Mouse (Mus musculus): ENCODE data around the gene Tnfaip8l2. TPM values are rescaled to one million over a fixed set of nuclear protein-coding genes. Genes with fewer than 3 reads are reported as not detected.

The Tnfaip8l2 gene
- 1 to 10 TPM; 2.7 to 2.8 TPM for total RNA-seq (2021)

- intact Hi-C loops (cut with DNase I), result loop anchor here (5.0 kb wide), 2 partner anchors 75 to 125 kb away; partner anchors contain the start of gene Gabpb2
- peak in 1 of 2 experiments; percentile 57 for DNase-seq (ENCODE audit: extremely low spot score in 1 of 2, low spot score in 2 of 2)
These were observed at the start of gene Tnfaip8l2 for GRCm38 (mm10) chr3:95141952-95142616. Gene Tnfaip8l2 (minus strand): TSS chr3:95142360.

DNA sequence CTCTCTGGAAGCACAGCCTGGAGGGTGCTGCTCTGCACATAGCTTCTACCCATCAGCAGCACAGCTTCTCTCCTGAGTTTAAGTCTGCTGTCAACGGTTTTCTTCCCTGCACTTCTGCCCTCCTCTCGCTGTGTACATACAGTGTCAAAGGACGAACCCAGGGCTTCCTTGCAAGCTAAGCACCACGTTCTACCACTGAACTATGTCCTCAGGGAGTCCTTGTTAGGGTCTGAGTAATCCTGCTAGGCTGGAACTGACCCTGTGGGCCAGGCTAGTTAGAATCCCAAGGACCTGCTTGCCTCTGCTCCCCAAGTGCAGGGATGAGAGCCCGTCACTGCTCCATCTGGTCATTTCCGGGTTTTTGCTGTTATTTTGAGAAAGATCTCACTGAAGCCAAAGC is 44.7 kb upstream of the Tnfaip8l2 start:
- no peak for DNase-seq (ENCODE audit: extremely low spot score in 1 of 2, low spot score in 2 of 2)
- intact Hi-C loops (cut with DNase I), result no loop called here

GRCm38 (mm10) chr3:95186100-95186499 is 43.9 kb upstream of the Tnfaip8l2 start:
- no peak for DNase-seq (ENCODE audit: extremely low spot score in 1 of 2, low spot score in 2 of 2)
- intact Hi-C loops (cut with DNase I), result no loop called here

GRCm38 (mm10) chr3:95184796-95185577 is 42.8 kb upstream of the Tnfaip8l2 start:
- intact Hi-C loops (cut with DNase I), result no loop called here
- no peak for DNase-seq (ENCODE audit: extremely low spot score in 1 of 2, low spot score in 2 of 2)

DNA sequence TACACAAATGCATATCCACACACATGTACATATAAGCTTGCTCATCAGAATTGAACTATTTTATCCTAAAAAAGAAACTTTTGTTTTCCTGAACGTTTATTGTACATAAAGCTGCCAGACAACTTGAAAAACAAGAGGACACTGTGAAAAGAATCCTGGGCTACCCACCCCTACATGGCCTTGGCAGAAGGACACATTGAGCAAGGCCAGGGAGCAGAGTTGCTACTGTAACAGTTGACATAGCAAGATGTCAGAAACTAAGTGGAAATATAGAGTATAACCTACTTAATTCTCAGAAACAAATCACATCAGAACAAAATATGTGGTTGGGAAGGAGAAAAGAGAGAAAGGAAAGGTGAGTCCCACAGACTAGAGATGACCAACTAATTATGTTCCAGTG is 39.7 kb upstream of the Tnfaip8l2 start:
- intact Hi-C loops (cut with DNase I), result no loop called here
- no peak for DNase-seq (ENCODE audit: extremely low spot score in 1 of 2, low spot score in 2 of 2)

- no peak for DNase-seq (ENCODE audit: extremely low spot score in 1 of 2, low spot score in 2 of 2)
- intact Hi-C loops (cut with DNase I), result no loop called here
These were observed 37.7 kb upstream of the Tnfaip8l2 start for GRCm38 (mm10) chr3:95179890-95180289.

- intact Hi-C loops (cut with DNase I), result no loop called here
- DNase-seq (ENCODE audit: extremely low spot score in 1 of 2, low spot score in 2 of 2), result no peak
These were observed 36.8 kb upstream of the Tnfaip8l2 start for GRCm38 (mm10) chr3:95178948-95179347.

GRCm38 (mm10) chr3:95177583-95177982 is 35.4 kb upstream of the Tnfaip8l2 start:
- DNase-seq (ENCODE audit: extremely low spot score in 1 of 2, low spot score in 2 of 2), result no peak
- intact Hi-C loops (cut with DNase I), result no loop called here

GRCm38 (mm10) chr3:95176500-95176899 is 34.3 kb upstream of the Tnfaip8l2 start:
- intact Hi-C loops (cut with DNase I), result no loop called here
- DNase-seq (ENCODE audit: extremely low spot score in 1 of 2, low spot score in 2 of 2), result no peak

- DNase-seq (ENCODE audit: extremely low spot score in 1 of 2, low spot score in 2 of 2), result peak; percentile 81 to 88
- intact Hi-C loops (cut with DNase I), result no loop called here
These were observed 31.9 kb upstream of the Tnfaip8l2 start for GRCm38 (mm10) chr3:95174011-95174592.

- DNase-seq (ENCODE audit: extremely low spot score in 1 of 2, low spot score in 2 of 2), result peak in 1 of 2 experiments; percentile 52
- intact Hi-C loops (cut with DNase I), result no loop called here
These were observed 31.2 kb upstream of the Tnfaip8l2 start for GRCm38 (mm10) chr3:95173256-95173949.

DNA sequence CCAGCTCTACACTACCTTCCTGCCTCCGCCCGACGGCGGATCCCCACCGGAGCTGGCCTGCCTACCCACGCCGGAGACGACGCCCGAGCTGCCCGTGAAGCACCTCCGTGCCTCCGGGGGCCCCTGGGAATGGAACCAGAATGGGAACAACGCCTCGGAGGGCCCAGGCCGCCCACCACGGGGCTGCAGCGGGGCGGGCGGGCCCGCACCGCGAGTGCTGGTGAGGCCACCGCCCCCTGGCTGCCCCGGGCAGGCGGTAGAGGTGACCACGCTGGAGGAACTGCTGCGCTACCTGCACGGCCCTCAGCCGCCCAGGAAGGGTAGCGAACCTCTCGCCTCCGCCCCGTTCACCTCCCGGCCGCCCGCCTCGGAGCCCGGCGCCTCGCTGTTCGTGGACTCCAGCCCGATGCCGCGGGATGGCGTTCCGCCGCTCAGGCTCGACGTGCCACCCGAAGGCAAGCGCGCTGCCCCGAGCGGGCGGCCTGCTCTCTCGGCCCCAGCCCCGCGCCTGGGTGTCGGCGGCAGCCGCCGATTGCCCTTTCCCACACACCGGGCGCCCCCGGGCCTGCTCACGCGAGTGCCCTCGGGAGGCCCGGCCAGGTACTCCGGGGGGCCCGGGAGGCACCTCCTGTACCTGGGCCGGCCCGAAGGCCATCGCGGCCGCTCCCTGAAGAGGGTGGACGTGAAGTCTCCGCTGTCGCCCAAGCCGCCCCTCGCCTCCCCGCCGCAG is 30.5 kb upstream of the Tnfaip8l2 start:
- DNase-seq (ENCODE audit: extremely low spot score in 1 of 2, low spot score in 2 of 2), result no peak
- intact Hi-C loops (cut with DNase I), result no loop called here

GRCm38 (mm10) chr3:95171105-95171504 is 28.9 kb upstream of the Tnfaip8l2 start:
- intact Hi-C loops (cut with DNase I), result no loop called here

GRCm38 (mm10) chr3:95169996-95170395 is 27.8 kb upstream of the Tnfaip8l2 start:
- intact Hi-C loops (cut with DNase I), result no loop called here
- DNase-seq (ENCODE audit: extremely low spot score in 1 of 2, low spot score in 2 of 2), result no peak

More at GRCm38 (mm10) chr3:95171105-95171504, 28.9 kb upstream of the Tnfaip8l2 start:
- DNase-seq (ENCODE audit: extremely low spot score in 1 of 2, low spot score in 2 of 2), result no peak

DNA sequence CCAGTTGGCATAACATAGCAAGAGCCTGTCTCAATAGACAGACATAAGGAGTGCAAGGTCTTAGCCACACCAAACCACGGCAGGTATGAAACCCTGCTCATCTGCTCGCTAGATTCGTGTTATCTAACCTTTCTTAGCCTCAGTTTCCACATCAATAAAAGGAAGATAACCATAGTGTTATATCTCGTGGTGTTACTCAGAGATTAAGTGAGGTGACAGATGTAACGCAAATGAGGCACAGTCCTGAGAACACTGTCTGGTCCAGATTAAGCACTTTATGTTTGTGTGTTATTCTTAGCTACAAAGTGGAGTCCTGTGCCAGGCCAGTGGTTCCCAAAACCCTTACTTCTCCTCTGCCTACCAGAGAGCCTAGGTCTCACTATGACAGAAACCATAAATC is 22.7 kb upstream of the Tnfaip8l2 start:
- intact Hi-C loops (cut with DNase I), result loop anchor here (5.0 kb wide), 2 partner anchors 37 to 52 kb away; partner anchors contain the start of gene Gabpb2
- DNase-seq (ENCODE audit: extremely low spot score in 1 of 2, low spot score in 2 of 2), result no peak

GRCm38 (mm10) chr3:95164256-95164550 is 22.0 kb upstream of the Tnfaip8l2 start:
- no peak for DNase-seq (ENCODE audit: extremely low spot score in 1 of 2, low spot score in 2 of 2)
- intact Hi-C loops (cut with DNase I), result loop anchor here (5.0 kb wide), 2 partner anchors 38 to 53 kb away; partner anchors contain the start of gene Gabpb2

- DNase-seq (ENCODE audit: extremely low spot score in 1 of 2, low spot score in 2 of 2), result peak in 1 of 2 experiments; percentile 32
- intact Hi-C loops (cut with DNase I), result loop anchor here (5.0 kb wide), 2 partner anchors 39 to 54 kb away; partner anchors contain the start of gene Gabpb2
These were observed 21.5 kb upstream of the Tnfaip8l2 start for GRCm38 (mm10) chr3:95163419-95164255.

GRCm38 (mm10) chr3:95162345-95162628 is 20.1 kb upstream of the Tnfaip8l2 start:
- intact Hi-C loops (cut with DNase I), result loop anchor here (5.0 kb wide), 2 partner anchors 40 to 55 kb away; partner anchors contain the start of gene Gabpb2
- no peak for DNase-seq (ENCODE audit: extremely low spot score in 1 of 2, low spot score in 2 of 2)
